Mouse (Mus musculus): ENCODE results near the gene Sbno1. TPM values are rescaled to one million over a fixed set of nuclear protein-coding genes. Genes with fewer than 3 reads are reported as not detected.

Gene Sbno1
- polyA plus RNA-seq, 1 experiment from 2014 or later: 30.6 TPM

DNA sequence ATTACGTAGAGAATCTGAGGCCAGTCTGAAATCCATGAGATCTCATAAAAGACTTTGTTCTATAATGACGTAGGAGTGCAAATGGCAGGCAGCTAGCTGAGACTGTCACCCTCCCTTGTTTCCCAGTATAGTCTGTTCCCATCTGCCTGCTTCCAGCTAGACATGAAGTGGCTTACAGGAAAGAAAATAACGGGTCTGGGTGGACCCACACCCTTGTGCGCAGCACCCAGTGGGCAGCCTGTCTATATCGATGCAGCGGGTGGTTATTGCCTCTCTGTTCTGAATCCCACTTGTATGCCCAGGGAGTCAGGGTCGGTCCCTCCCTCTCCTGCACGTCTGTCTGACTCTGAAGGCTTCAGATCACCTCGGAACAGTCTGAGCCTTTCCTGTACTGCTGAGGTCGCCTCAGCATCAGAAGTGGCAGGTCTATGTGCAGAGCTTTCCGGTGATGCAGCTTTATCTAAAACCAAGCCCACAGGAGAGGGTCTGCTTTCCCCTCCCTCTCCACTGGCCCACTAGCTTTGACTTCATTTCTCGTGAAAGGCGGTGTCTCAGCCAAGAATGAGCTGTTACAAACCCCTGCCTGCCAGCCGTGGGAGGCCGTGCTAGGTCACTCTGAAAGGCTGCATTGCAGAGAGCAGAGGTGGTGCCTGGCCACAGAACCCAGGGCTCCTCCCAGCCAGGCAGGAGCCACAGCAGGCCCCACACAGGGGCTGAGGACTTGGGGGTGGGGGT, 26.9 kb upstream of the Sbno1 start:
- Histone ChIP-seq H3K4me1 (ENCODE audit: insufficient read depth) (peaks cover 32% of the 10 kb centered on the region), H3K36me3 (replicated peaks; ENCODE audit: insufficient read depth, low read length) (peaks cover 93% of the 10 kb centered on the region), H3K4me2 (ENCODE audit: low read depth, low read length) (no peak overlapping the region), H3K27ac (ENCODE audit: low read depth) (no peak overlapping the region), H3K9ac (replicated peaks) (no peak overlapping the region), H3K4me3 (ENCODE audit: low read depth, low read length) (no peak overlapping the region), H3K27me3 (ENCODE audit: insufficient read depth, low read length) (no peaks in the 10 kb centered on the region), H3K9me3 (ENCODE audit: low read length) (no peaks in the 10 kb centered on the region)
- 82% methylated on average over 15 of the region's 15 CpGs for WGBS (ENCODE audit: insufficient replicate concordance)
- DNase-seq (no peak), ATAC-seq (no peak)
- TF ChIP-seq CTCF (IDR thresholded peaks at IDR 0.05; ENCODE audit: low read depth) (no peak), EP300 (IDR thresholded peaks at IDR 0.05; ENCODE audit: low read depth) (no peak)

DNA sequence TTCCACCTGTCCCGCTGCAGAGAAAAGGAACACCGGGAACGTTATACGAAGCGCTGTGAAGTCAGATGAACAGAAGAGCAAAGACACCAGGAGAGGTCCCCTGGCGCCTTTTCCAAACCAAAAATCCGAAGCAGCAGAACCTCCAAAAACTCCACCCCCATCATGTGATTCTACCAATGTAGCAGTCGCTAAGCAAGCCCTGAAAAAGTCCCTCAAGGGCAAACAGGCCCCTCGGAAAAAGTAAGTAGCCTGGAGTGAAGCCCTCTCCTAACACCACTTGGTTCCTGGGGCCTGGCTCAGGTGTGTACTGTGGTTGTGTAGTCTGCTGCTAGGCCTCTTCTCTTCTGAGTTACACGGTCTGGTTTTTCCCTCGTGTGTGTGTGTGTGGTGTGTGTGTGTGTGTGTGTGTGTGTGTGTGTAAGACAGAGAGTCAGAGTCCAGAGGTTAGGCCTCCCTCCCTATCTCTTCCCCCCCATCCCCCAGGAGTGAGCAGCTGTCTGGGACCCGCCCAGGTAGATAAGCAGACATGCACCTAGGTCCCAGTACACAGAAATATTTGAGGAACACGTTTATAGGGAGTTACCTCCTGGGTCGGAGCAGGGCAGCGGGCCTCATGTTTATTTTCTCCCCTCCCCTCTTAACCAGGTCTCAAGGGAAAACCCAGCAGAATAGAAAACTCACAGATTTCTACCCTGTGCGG, 25.0 kb upstream of the Sbno1 start:
- Histone ChIP-seq H3K27ac (ENCODE audit: low read depth) (peak overlapping the region; percentile 46; the same call in 1 of the 2 replicates), H3K4me3 (ENCODE audit: low read depth, low read length) (no peak overlapping the region), H3K4me2 (ENCODE audit: low read depth, low read length) (peak overlapping the region; percentile 15), H3K9ac (replicated peaks) (0 out of 2 replicates have a peak overlapping the region, but pooled peaks have one; percentile 1), H3K27me3 (ENCODE audit: insufficient read depth, low read length) (no peaks in the 10 kb centered on the region), H3K4me1 (ENCODE audit: insufficient read depth) (peaks cover 46% of the 10 kb centered on the region), H3K9me3 (ENCODE audit: low read length) (no peaks in the 10 kb centered on the region), H3K36me3 (replicated peaks; ENCODE audit: insufficient read depth, low read length) (peaks cover 84% of the 10 kb centered on the region)
- 61% methylated on average over 16 of the region's 16 CpGs for WGBS (ENCODE audit: insufficient replicate concordance)
- TF ChIP-seq CTCF (IDR thresholded peaks at IDR 0.05; ENCODE audit: low read depth) (no peak), EP300 (IDR thresholded peaks at IDR 0.05; ENCODE audit: low read depth) (peak; percentile 70)
- DNase-seq (peak; percentile 47), ATAC-seq (peak; percentile 26)

DNA sequence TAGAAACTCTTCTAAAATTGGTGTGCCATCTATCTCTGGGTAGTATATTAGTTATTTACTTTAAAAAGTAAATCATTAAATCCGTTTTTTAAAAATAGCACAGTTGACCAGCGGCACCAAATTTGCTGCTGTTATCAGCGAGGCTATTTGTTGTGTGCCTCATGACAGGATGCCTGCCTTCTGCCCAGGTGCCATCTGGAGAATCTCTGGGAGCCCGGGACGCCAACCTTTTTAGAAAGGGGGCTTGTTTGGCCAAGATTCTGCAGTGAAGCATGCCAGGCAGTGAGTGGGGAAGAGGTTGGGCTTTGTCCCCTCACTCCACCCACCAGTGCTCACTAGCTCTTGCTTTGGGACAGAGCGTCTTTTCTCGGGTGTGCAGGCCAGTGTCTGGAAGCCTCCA, 24.2 kb upstream of the Sbno1 start:
- WGBS (ENCODE audit: insufficient replicate concordance): 63% methylated on average over 7 of the region's 7 CpGs
- no peak for DNase-seq
- Histone ChIP-seq H3K27ac (ENCODE audit: low read depth) (peak overlapping the region; percentile 41), H3K4me1 (ENCODE audit: insufficient read depth) (peaks cover 47% of the 10 kb centered on the region), H3K4me3 (ENCODE audit: low read depth, low read length) (no peak overlapping the region), H3K27me3 (ENCODE audit: insufficient read depth, low read length) (no peaks in the 10 kb centered on the region), H3K9me3 (ENCODE audit: low read length) (no peaks in the 10 kb centered on the region), H3K4me2 (ENCODE audit: low read depth, low read length) (peak overlapping the region; percentile 5; the same call in 1 of the 2 replicates), H3K36me3 (replicated peaks; ENCODE audit: insufficient read depth, low read length) (peaks cover 79% of the 10 kb centered on the region), H3K9ac (replicated peaks) (0 out of 2 replicates have a peak overlapping the region, but pooled peaks have one; percentile 1)
- TF ChIP-seq EP300 (IDR thresholded peaks at IDR 0.05; ENCODE audit: low read depth): no peak
- no peak for TF ChIP-seq CTCF (IDR thresholded peaks at IDR 0.05; ENCODE audit: low read depth)
- ATAC-seq: no peak

DNA sequence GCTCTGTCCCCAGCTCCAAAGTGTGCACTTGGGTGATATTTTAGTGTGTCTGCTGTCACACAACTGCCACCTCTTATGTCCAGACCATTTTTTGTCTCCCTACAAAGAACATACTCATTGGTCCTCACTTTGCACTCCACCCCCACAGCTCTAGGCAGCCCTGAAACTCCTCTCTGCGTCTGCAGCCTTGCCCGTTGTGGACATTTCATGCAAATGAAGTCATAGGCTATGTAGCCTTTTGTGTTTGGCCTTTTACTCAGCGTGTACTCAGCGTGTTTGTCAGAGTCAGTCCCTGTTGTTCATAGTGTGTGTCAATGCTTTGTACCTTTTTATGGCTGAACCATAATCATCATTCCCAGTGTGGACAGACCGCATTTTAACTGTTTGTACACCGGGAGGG, 23.7 kb upstream of the Sbno1 start:
- no peak overlapping the region; the same call in 1 of the 2 replicates for H3K9ac ChIP-seq (replicated peaks)
- peak; percentile 32 for ATAC-seq
- 69% methylated on average over 6 of the region's 6 CpGs for WGBS (ENCODE audit: insufficient replicate concordance)
- H3K9me3 ChIP-seq (ENCODE audit: low read length): no peaks in the 10 kb centered on the region
- TF ChIP-seq CTCF (IDR thresholded peaks at IDR 0.05; ENCODE audit: low read depth): no peak
- no peak for TF ChIP-seq EP300 (IDR thresholded peaks at IDR 0.05; ENCODE audit: low read depth)
- H3K4me1 ChIP-seq (ENCODE audit: insufficient read depth): peaks cover 53% of the 10 kb centered on the region
- peak overlapping the region; percentile 41 for H3K27ac ChIP-seq (ENCODE audit: low read depth)
- no peak overlapping the region for H3K4me3 ChIP-seq (ENCODE audit: low read depth, low read length)
- no peak for DNase-seq
- H3K4me2 ChIP-seq (ENCODE audit: low read depth, low read length): no peak overlapping the region
- no peaks in the 10 kb centered on the region for H3K27me3 ChIP-seq (ENCODE audit: insufficient read depth, low read length)
- H3K36me3 ChIP-seq (replicated peaks; ENCODE audit: insufficient read depth, low read length): peaks cover 74% of the 10 kb centered on the region

DNA sequence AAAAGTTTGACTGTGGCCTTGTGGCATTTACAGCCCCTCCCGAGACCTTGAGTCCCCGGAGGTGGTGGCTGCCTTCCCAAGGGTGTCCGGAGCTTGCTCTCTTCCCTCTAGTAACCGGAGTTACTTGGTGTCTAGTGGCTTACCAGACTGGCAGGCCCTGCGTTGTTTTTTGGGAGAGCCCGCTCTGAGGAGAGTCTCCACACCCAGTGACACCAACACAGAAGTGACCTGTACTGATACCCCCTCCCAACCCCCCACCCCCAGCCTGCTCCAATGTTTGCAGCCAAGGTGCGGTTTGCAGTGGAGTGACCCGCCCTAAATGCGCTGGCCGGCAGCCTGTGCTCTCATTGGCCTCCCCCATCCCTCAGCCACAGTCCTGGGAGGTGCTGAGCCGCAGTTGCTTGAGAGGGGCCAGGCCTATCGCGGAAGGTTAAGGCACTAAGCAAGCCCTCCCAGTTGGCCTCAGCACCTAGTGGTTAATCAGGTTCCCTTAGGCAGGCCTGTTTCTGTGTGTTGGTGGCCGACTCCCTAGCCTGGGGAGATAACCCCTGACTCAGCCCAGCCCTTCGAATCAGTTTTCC, 20.6 kb upstream of the Sbno1 start:
- H3K27me3 ChIP-seq (ENCODE audit: insufficient read depth, low read length): no peaks in the 10 kb centered on the region
- H3K9ac ChIP-seq (replicated peaks): peak overlapping the region; percentile 85
- no peak for TF ChIP-seq EP300 (IDR thresholded peaks at IDR 0.05; ENCODE audit: low read depth)
- peak; percentile 40 for TF ChIP-seq CTCF (IDR thresholded peaks at IDR 0.05; ENCODE audit: low read depth)
- peak overlapping the region; percentile 84 for H3K4me3 ChIP-seq (ENCODE audit: low read depth, low read length)
- peak overlapping the region; percentile 98 for H3K4me2 ChIP-seq (ENCODE audit: low read depth, low read length)
- peaks cover 46% of the 10 kb centered on the region for H3K36me3 ChIP-seq (replicated peaks; ENCODE audit: insufficient read depth, low read length)
- H3K4me1 ChIP-seq (ENCODE audit: insufficient read depth): peaks cover 64% of the 10 kb centered on the region
- 2% methylated on average over 15 of the region's 15 CpGs for WGBS (ENCODE audit: insufficient replicate concordance)
- DNase-seq: peak; percentile 84
- ATAC-seq: peak; percentile 69
- no peaks in the 10 kb centered on the region for H3K9me3 ChIP-seq (ENCODE audit: low read length)
- H3K27ac ChIP-seq (ENCODE audit: low read depth): peak overlapping the region; percentile 90

All from liver, postnatal 0 days (tissue).